Comparison of ENCODE assay signal across 8 mouse cellular contexts in the genomic region with DNA sequence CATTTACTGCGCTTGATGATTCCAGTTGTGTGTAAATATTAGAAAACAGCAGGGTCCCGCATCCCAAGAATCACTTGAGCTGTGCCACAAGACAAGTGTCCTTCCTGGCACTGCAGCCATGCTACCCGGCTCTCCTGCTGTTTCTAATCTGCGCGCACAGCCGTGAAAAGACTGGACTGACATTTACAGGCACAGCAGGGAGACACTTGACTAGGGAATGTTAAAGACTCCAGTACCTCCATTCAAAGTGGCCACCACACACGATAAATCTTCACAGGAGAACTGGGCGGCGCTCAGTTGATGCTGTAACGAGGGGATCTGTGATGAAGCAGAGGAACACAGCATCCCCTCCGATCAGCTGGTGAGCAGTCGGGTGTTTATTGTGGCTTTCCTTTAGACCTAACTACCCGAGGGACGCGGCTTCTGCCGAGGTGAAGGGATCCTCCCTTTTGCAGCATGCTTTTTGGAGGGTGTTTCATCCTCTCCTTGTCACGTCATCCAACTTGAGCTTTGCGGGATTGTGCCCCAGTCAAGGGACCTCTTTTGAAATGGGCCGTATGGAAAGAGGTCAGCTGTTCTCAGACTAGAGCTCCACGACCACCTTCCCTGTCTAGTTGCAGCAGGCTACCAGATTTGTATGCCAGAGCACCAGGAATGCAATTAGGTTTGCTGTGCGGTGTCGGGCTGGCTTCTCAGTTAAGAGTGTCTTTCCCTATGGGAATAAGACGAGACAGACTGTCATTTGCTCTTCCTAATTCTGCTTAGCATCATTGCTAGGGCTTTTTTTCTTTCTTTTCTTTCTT.
A peak's percentile ranks its signal among the peaks of the same experiment; 100 is the strongest.
DNase-seq lines count a peak whose midpoint lies in the region; ATAC-seq lines count a peak whose summit lies in the region.

No protein-coding gene starts in this region.

- H3K27me3 ChIP-seq in forebrain, embryonic 14.5 days (replicated peaks; ENCODE audit: control insufficient read depth, insufficient read depth, low read length): no peaks in the 10 kb centered on the region
- no peaks in the 10 kb centered on the region for H3K27me3 ChIP-seq in midbrain, embryonic 12.5 days

- WGBS in forebrain, embryonic 14.5 days: 4% methylated on average over 23 of the region's 23 CpGs
- 19% methylated on average over 23 of the region's 23 CpGs for WGBS in midbrain, embryonic 12.5 days

- no peaks in the 10 kb centered on the region for H3K9me3 ChIP-seq in forebrain, embryonic 14.5 days (replicated peaks; ENCODE audit: control insufficient read depth, low read length)
- no peaks in the 10 kb centered on the region for H3K9me3 ChIP-seq in midbrain, embryonic 12.5 days

- peak overlapping the region; percentile 16 for H3K4me3 ChIP-seq in forebrain, embryonic 14.5 days (ENCODE audit: low read depth, low read length)
- peak overlapping the region; percentile 19 for H3K4me3 ChIP-seq in midbrain, embryonic 12.5 days

- H3K36me3 ChIP-seq in forebrain, embryonic 14.5 days (ENCODE audit: control insufficient read depth, insufficient read depth, low read length): 0 out of 2 replicates have a peak, but pooled peaks cover 5% of the 10 kb centered on the region
- peaks cover 2% of the 10 kb centered on the region; the same call in 1 of the 2 replicates for H3K36me3 ChIP-seq in midbrain, embryonic 12.5 days

- DNase-seq in frontal cortex, postnatal 36 days (ENCODE audit: low spot score in 2 of 2): peak; percentile 13 to 19
- DNase-seq in frontal cortex, postnatal 25 days (ENCODE audit: low spot score in 2 of 2): no peak
- peak; percentile 65 to 74 for DNase-seq in cerebellum, adult 18-20 months
- DNase-seq in forebrain, embryonic 14.5 days (ENCODE audit: low spot score): peak; percentile 70
- DNase-seq in urinary bladder, postnatal 25 days (ENCODE audit: low spot score): no peak
- no peak for DNase-seq in adrenal gland, adult 8-10 months
- no peak for DNase-seq in adrenal gland, postnatal 36 days

- peaks cover 31% of the 10 kb centered on the region for H3K4me1 ChIP-seq in forebrain, embryonic 14.5 days (ENCODE audit: control insufficient read depth, insufficient read depth, low read length)
- peaks cover 39% of the 10 kb centered on the region for H3K4me1 ChIP-seq in midbrain, embryonic 12.5 days

- peak overlapping the region; percentile 49; the same call in 1 of the 2 replicates for H3K9ac ChIP-seq in forebrain, embryonic 14.5 days (ENCODE audit: low read length)
- 0 out of 2 replicates have a peak overlapping the region, but pooled peaks have one; percentile 15 for H3K9ac ChIP-seq in midbrain, embryonic 12.5 days (replicated peaks)

- peak overlapping the region; percentile 90 for H3K27ac ChIP-seq in forebrain, embryonic 14.5 days (ENCODE audit: low read depth, low read length)
- H3K27ac ChIP-seq in midbrain, embryonic 12.5 days (replicated peaks): peak overlapping the region; percentile 52

- peak; percentile 45 for ATAC-seq in forebrain, embryonic 14.5 days
- ATAC-seq in midbrain, embryonic 12.5 days (ENCODE audit: low FRiP score, low read depth): peak; percentile 27; the same call in 1 of the 2 replicates

- peak overlapping the region; percentile 51 for H3K4me2 ChIP-seq in forebrain, embryonic 14.5 days (ENCODE audit: low read length)
- peak overlapping the region; percentile 46 for H3K4me2 ChIP-seq in midbrain, embryonic 12.5 days (replicated peaks)

Comparison
In these comparisons a context has a peak if more than half of its experiments do, and no peak if none do; other contexts are left out.
1. DNase-seq: peak in frontal cortex, postnatal 36 days (2 of 2), cerebellum, adult 18-20 months (2 of 2) and forebrain, embryonic 14.5 days (single experiment); none in frontal cortex, postnatal 25 days (0 of 2), urinary bladder, postnatal 25 days (single experiment), adrenal gland, adult 8-10 months (single experiment) and adrenal gland, postnatal 36 days (0 of 2).